Mouse (Mus musculus) heart, postnatal 0 days (tissue): ENCODE results near the gene Wdr90. TPM values are rescaled to one million over a fixed set of nuclear protein-coding genes. Genes with fewer than 3 reads are reported as not detected.

Source experiments
- ATAC-seq: fragments of 200-750 bp; cut with Nextera tagmentation; 2 replicates; pipeline ENCODE4 v1.8.0; 2017; ENCODE audit warnings: low read depth, moderate number of reproducible peaks, moderate library complexity; ENCODE audit not compliant: insufficient read depth
- DNase-seq: peaks from one replicate; pipeline ENCODE4 v3.0.0-alpha.2; 2016; ENCODE audit warnings: low spot score
- H3K27ac ChIP-seq: fragments of 300-500 bp; sonication (generic); 2 replicates; pipeline ENCODE4 v1.5.1; 2014; ENCODE audit warnings: low read depth, mild to moderate bottlenecking
- H3K27me3 ChIP-seq: fragments of 300-500 bp; sonication (generic); 2 replicates; pipeline ENCODE4 v1.6.1; 2014; ENCODE audit warnings: low read length, mixed read lengths; ENCODE audit not compliant: control insufficient read depth, insufficient read depth
- H3K36me3 ChIP-seq: fragments of 300-500 bp; sonication (generic); replicated peaks from 2 replicates; pipeline ENCODE4 v1.6.1; 2014; ENCODE audit warnings: low read length, mixed read lengths; ENCODE audit not compliant: control insufficient read depth, insufficient read depth
- H3K4me1 ChIP-seq: fragments of 300-500 bp; sonication (generic); 2 replicates; pipeline ENCODE4 v1.6.1; 2014; ENCODE audit warnings: antibody characterized with exemption; ENCODE audit not compliant: control insufficient read depth, insufficient read depth
- H3K4me2 ChIP-seq: fragments of 300-500 bp; sonication (generic); 2 replicates; pipeline ENCODE4 v1.6.1; 2014; ENCODE audit warnings: low read depth, mild to moderate bottlenecking, low read length, moderate library complexity
- H3K4me3 ChIP-seq: fragments of 300-500 bp; sonication (generic); 2 replicates; pipeline ENCODE4 v1.5.1; 2014; ENCODE audit warnings: low read depth, low read length
- H3K9ac ChIP-seq: fragments of 300-500 bp; sonication (generic); replicated peaks from 2 replicates; pipeline ENCODE4 v1.6.1; 2014; ENCODE audit warnings: low read depth, low read length, mixed read lengths
- H3K9me3 ChIP-seq: fragments of 300-500 bp; sonication (generic); replicated peaks from 2 replicates; pipeline ENCODE4 v1.6.1; 2016; ENCODE audit warnings: low read length; ENCODE audit not compliant: control insufficient read depth
- CTCF ChIP-seq: IDR thresholded peaks from 2 replicates; pipeline ENCODE4 v1.5.1; 2016; ENCODE audit warnings: antibody characterized with exemption, control low read depth, low read depth
- EP300 ChIP-seq: IDR thresholded peaks from 2 replicates; pipeline ENCODE4 v1.6.1; 2016; ENCODE audit warnings: antibody characterized with exemption, low read depth
- WGBS: fragments of 180-500 bp; shearing (Covaris S2); extraction: QIAGEN DNeasy Blood & Tissue Kit; methylation state at CpG from one replicate; pipeline ENCODE4 v1.1.7; 2014; 5-methylcytosine and 5-hydroxymethylcytosine counted together
- polyA plus RNA-seq: library from polyadenylated mRNA; unstranded; fragments of >200 nt; fragmentation: Nextera tagmentation; extraction: Ambion mirVana; gene quantifications from 2 replicates; pipeline ENCODE4 v1.2.1, GENCODE M21; 2015
- total RNA-seq: library from RNA; depleted of rRNA; stranded (reverse); fragments of >200 nt; gene quantifications from 2 replicates; pipeline ENCODE4 v1.2.3, GENCODE M21; 2014; ENCODE audit warnings: low replicate concordance

Wdr90 gene
- total and polyA plus RNA-seq, 2 experiments from 2014 or later: 4.2 to 19.3 TPM

DNA sequence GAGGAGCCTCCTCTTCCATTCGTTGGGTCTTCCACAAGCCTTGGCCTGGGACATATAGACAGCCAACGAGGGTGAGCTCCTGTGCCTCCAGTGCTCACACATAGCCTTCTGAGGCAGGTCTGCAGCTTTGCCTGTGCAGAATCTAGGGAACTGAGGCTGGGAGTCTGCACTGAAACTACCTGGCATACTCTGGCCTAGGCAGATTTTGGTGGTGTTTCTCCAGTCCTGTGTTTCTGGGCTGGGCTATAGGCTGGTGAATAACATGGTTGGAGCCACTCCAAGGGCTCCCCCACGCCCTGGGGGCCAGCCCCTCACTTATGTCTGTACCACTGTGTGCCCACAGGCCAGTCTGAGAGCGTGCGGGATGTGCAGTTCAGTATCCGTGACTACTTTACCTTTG lies 36.0 kb downstream of the Wdr90 start:
- no peak overlapping the region for H3K4me2 ChIP-seq

DNA sequence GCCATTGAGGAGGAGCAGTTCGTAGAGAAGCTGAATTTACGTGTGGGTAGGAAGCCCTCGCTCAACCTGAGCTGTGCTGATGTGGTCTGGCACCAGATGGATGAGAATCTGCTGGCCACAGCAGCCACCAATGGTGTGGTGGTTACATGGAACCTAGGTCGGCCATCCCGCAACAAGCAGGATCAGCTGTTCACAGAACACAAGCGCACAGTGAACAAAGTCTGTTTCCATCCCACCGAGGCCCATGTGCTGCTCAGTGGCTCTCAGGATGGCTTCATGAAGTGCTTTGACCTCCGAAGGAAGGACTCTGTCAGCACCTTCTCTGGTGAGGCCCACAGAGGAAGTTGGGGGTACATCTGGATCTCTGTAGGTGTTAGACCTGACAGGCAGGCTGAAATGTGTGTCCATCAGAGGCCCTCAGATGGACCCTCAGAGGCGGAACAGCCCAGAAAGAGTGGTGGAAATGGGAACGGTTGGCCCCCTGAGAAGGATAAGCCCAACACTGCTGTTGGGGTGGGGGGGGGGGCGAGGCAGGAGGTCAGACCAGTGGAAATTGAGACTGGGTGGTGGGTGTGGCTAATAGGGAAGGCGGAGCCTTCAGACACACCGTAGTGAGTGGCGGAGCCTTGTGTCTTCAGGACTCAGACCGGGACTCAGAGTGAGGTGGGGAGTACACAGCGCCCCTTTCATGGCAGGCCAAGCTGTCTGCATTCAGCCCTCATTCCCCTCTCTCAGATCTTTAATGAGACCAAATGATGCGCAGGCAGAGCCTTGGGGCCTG lies 36.7 kb downstream of the Wdr90 start:
- H3K36me3 ChIP-seq: peaks cover 17% of the 10 kb centered on the region
- H3K27me3 ChIP-seq: peaks cover 16% of the 10 kb centered on the region
- H3K4me2 ChIP-seq: peak overlapping the region; percentile 77
- H3K9me3 ChIP-seq: no peaks in the 10 kb centered on the region
- no peak overlapping the region for H3K9ac ChIP-seq
- peaks cover 20% of the 10 kb centered on the region for H3K4me1 ChIP-seq
- no peak for TF ChIP-seq CTCF
- TF ChIP-seq EP300: no peak
- 67% methylated on average over 17 of the region's 17 CpGs for WGBS
- H3K4me3 ChIP-seq: peak overlapping the region; percentile 69; the same call in 1 of the 2 replicates
- no peak for DNase-seq
- no peak for ATAC-seq
- H3K27ac ChIP-seq: no peak overlapping the region

More for the DNA sequence above, 36.0 kb downstream of the Wdr90 start:
- Histone ChIP-seq H3K9me3 (no peaks in the 10 kb centered on the region), H3K27ac (no peak overlapping the region), H3K4me1 (peaks cover 23% of the 10 kb centered on the region), H3K36me3 (peaks cover 20% of the 10 kb centered on the region), H3K27me3 (peaks cover 8% of the 10 kb centered on the region), H3K4me3 (no peak overlapping the region), H3K9ac (no peak overlapping the region)
- no peak for ATAC-seq
- DNase-seq: no peak
- TF ChIP-seq CTCF (no peak), EP300 (no peak)
- WGBS: 88% methylated on average over 6 of the region's 6 CpGs

DNA sequence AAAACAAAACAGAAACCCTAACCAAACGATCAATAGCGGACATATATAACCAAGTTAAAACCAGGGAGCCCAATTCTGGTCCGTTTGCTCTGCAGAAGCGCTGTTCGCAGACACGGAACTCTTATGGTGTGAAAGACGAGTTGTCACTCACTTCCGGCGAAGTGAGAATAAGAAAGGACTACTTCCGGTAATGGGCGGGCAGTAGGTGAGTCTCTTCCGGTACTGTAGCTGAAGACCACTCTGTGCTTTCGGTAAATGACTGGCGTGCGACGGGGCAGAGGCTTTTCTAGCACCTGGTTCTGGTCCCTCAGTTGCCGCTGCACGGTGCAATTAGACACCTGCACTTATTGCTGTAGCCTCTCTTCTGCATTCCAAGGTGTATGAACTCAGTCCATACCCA lies 37.8 kb downstream of the Wdr90 start, which contains the start of gene Wdr24:
Wdr24 (plus strand) TSS at position 176 of the 400 bp plus-strand sequence.
- H3K4me2 ChIP-seq: peak within 1 kb of the TSS; percentile 77
- H3K36me3 ChIP-seq: peaks cover 17% of the 10 kb centered on the region
- no peaks in the 10 kb centered on the region for H3K9me3 ChIP-seq
- peak; percentile 80 for ATAC-seq
- no peak for TF ChIP-seq EP300
- TF ChIP-seq CTCF: no peak
- H3K27ac ChIP-seq: peak within 1 kb of the TSS; percentile 30; the same call in 1 of the 2 replicates
- peak within 1 kb of the TSS; percentile 59 for H3K9ac ChIP-seq
- under 1% methylated on average over 18 of the region's 18 CpGs for WGBS
- H3K4me3 ChIP-seq: peak within 1 kb of the TSS; percentile 69
- peaks cover 13% of the 10 kb centered on the region for H3K4me1 ChIP-seq
- H3K27me3 ChIP-seq: peaks cover 25% of the 10 kb centered on the region
- peak; percentile 89 for DNase-seq

DNA sequence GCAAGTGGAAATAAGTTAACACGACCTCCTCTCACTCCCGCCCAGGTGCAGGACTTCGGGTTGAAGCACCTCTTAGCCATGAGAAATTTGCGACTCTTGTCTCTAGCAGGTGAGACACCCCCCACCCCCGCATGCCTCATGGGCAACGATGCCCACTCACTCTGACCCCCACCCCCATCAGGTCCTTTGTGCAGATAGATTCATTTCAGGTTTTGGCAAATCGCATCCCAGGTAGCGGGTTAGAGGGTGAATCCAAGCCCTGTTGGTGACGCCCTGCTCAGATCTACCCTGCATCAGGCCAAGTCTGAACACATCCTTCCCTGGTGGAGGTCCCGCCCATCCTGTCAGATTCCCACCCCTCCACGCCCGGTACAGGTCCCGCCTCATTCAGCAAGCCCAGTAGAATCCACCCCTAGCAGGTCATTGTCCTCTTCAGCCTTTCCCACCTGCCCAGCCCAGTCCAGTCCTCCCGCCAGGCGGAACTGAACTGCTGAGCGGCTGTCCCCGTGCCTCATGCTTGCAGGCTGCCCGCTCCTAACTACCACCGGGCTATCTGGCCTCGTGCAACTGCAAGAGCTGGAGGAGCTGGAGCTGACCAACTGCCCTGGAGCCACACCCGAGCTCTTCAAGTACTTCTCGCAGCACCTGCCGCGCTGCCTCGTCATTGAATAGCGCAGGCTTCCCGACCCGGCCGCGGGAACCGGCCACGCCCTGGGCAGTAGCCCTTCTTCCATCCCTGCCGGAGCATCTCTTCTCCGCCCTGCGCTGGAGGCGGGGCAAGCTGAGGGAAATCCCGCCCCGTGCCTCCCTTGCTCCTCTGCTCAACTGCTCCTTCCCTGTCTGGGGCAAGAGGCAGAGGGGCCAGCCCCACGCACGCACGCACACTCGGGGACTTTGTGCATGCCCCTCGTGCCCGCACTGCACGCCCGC lies 42.2 kb downstream of the Wdr90 start:
- H3K9ac ChIP-seq: no peak overlapping the region
- no peaks in the 10 kb centered on the region for H3K9me3 ChIP-seq
- no peak overlapping the region for H3K27ac ChIP-seq
- no peak for DNase-seq
- H3K4me3 ChIP-seq: no peak overlapping the region
- no peak for ATAC-seq
- WGBS: 6% methylated on average over 46 of the region's 46 CpGs
- no peak overlapping the region for H3K4me2 ChIP-seq
- no peaks in the 10 kb centered on the region for H3K36me3 ChIP-seq
- TF ChIP-seq EP300 (no peak), CTCF (no peak)
- peaks cover 45% of the 10 kb centered on the region for H3K27me3 ChIP-seq
- H3K4me1 ChIP-seq: peaks cover 4% of the 10 kb centered on the region

DNA sequence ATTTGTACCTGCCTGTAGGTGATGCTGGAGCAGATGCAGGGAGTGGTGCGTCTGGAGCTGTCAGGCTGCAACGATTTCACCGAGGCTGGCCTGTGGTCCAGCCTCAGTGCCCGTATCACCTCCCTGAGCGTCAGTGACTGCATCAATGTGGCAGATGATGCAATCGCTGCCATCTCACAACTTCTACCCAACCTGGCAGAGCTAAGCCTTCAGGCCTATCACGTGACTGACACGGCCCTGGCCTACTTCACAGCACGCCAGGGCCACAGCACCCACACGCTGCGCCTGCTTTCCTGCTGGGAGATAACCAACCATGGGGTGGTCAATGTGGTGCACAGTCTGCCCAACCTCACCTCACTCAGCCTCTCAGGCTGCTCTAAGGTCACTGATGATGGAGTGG lies 43.6 kb downstream of the Wdr90 start:
- TF ChIP-seq CTCF: no peak
- Histone ChIP-seq H3K4me3 (no peak overlapping the region), H3K27me3 (peaks cover 54% of the 10 kb centered on the region), H3K27ac (no peak overlapping the region), H3K9me3 (no peaks in the 10 kb centered on the region), H3K9ac (no peak overlapping the region), H3K4me1 (no peaks in the 10 kb centered on the region), H3K4me2 (no peak overlapping the region), H3K36me3 (no peaks in the 10 kb centered on the region)
- 71% methylated on average over 11 of the region's 11 CpGs for WGBS
- ATAC-seq (no peak), DNase-seq (no peak)
